Mouse (Mus musculus): ENCODE data around the gene Olfr700. TPM values are rescaled to one million over a fixed set of nuclear protein-coding genes. Genes with fewer than 3 reads are reported as not detected.
"Not testable (repeated sequence)": the region's sequence is repeated elsewhere in the genome, so short reads cannot be mapped to it uniquely, and the experiment has no call there.

Olfr700 gene
- total RNA-seq (2021) = not detected
- long read RNA-seq, experiment 1 = 0 reads
- long read RNA-seq, experiment 2 = 0 reads

GRCm38 (mm10) chr7:106808734-106809133 is at the start of gene Olfr700:
Gene Olfr700 (minus strand): TSS chr7:106808834.
- no peak for DNase-seq

- DNase-seq = no peak
Measured at GRCm38 (mm10) chr7:106843060-106843459, 34.4 kb upstream of the Olfr700 start, which contains the start of gene Olfr703. Gene Olfr703 (plus strand): TSS chr7:106843360.

DNA sequence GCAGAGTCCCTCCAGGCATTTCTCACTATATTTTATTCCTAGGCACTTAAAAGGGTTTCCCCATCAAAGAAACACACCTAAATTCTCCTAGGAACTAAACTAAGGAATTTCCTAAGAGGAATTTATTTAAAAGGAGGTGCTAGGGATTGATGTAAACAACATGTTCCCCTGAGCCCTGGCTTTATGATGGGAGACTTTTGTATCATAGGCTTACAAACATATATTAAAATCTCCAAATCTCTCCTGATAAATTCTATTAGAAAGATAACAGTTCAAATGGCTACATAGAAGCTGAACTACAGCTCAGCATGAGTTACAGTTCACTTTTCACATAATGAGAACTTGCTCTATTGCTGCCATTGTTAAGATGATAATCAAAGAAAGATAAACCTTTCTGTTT is 25.2 kb upstream of the Olfr700 start, which contains the start of gene Olfr702:
Gene Olfr702 (minus strand): TSS at position 101 of the 400 bp plus-strand sequence.
- DNase-seq = no peak

DNA sequence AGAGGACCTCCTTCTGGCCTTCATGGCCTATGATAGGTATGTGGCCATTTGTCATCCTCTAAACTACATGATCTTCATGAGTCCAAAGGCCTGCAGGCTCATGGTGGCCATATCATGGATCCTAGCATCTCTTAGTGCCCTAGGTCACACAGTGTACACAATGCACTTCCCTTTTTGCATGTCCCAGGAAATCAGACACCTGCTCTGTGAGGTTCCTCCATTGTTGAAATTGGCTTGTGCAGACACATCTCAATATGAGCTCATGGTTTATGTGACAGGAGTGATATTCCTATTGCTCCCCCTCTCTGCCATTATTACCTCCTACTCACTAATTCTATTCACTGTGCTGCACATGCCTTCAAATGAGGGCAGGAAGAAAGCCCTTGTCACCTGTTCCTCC is 9.8 kb upstream of the Olfr700 start:
- no peak for DNase-seq

GRCm38 (mm10) chr7:106815775-106816174 is 7.1 kb upstream of the Olfr700 start:
- no peak for DNase-seq

- no peak for DNase-seq
Measured at GRCm38 (mm10) chr7:106813829-106814228, 5.2 kb upstream of the Olfr700 start, which contains the start of gene Olfr701. Gene Olfr701 (plus strand): TSS chr7:106814129.

DNA sequence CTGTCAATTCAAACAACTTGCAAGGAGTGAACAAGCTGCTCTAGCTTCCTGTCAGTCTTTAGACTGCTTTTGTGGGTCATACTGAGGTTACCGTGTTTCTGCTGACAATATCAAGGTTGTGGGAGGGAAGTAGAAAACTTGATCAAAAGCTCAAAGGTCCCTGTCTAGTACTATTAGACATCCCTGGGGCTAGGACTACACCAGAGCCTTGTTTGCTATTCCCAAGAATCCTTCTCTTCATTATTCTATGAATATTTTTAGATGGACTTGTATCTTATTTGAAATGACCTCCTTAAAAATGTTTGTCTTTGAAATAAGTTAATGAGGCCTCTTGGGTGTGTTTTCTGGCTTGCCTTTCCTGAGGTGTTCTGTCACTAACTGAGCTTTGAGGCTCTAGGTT is 15.5 kb downstream of the Olfr700 start, which contains the start of gene Olfr699:
Gene Olfr699 (minus strand): TSS at position 101 of the 400 bp plus-strand sequence.
- DNase-seq = no peak

DNA sequence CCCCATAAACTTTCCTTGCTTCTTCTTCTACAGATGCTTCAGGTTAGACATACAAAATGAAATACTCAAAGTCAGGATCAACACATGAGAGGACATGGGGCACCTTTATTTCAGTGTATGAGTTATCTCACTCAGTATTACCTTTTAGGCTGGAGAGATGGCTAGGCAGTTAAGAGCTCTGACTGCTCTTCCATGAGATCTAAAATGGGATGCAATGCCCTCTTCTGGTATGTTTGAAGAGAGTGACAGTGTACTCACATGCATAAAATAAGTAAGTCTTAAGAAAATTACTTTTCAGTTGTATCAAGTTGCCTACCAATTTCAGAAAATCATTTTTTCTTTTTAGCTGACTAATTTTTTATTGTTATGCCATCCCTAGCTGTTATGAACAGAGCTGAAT is 20.3 kb downstream of the Olfr700 start:
- DNase-seq = no peak

DNA sequence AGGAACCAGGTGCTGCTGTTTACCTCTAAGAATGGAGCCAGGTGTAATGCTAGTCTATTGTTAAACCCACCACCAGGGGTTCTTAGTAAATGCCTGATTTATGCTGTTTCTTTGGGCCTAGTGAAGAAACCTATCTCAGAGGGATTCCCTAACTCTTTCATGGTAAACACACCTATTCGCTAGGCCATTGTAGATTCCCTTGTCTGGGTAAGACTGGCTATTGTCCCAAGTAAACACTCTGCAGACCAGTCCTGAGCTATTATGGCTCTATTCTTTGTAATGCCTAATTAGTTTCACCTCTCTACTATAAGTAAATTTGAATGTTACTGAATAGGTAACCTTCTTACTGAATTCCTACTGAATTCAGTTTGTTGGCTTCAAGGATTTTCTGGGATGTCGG is 47.6 kb downstream of the Olfr700 start:
- DNase-seq = not testable (repeated sequence)

- DNase-seq = no peak
Measured at GRCm38 (mm10) chr7:106758800-106759199, 49.8 kb downstream of the Olfr700 start.

Other genes starting within 250 kb of the Olfr700 start
- not detected for gene Olfr693, start 128.2 kb downstream of the Olfr700 start, total RNA-seq (2021)
- gene Olfr694, start 117.0 kb downstream of the Olfr700 start, total RNA-seq (2021) = not detected
- not detected for gene Olfr695, start 92.4 kb downstream of the Olfr700 start, total RNA-seq (2021)
- not detected for gene Olfr697, start 66.4 kb downstream of the Olfr700 start, total RNA-seq (2021)
- not detected for gene Olfr698, start 53.4 kb downstream of the Olfr700 start, total RNA-seq (2021)
- not detected for gene Olfr699, start 15.6 kb downstream of the Olfr700 start, total RNA-seq (2021)
- not detected for gene Olfr701, start 5.3 kb upstream of the Olfr700 start, total RNA-seq (2021)
- gene Olfr702, start 25.1 kb upstream of the Olfr700 start, total RNA-seq (2021) = not detected
- gene Olfr703, start 34.5 kb upstream of the Olfr700 start, total RNA-seq (2021) = not detected
- not detected for gene Olfr704, start 54.4 kb upstream of the Olfr700 start, total RNA-seq (2021)
- not detected for gene Olfr705, start 68.1 kb upstream of the Olfr700 start, total RNA-seq (2021)
- not detected for gene Olfr706, start 79.3 kb upstream of the Olfr700 start, total RNA-seq (2021)
- not detected for gene Olfr707, start 92.4 kb upstream of the Olfr700 start, total RNA-seq (2021)
- gene Olfr1532-ps1, start 99.2 kb upstream of the Olfr700 start, total RNA-seq (2021) = not detected
- not detected for gene Olfr709-ps1, start 123.4 kb upstream of the Olfr700 start, total RNA-seq (2021)
- not detected for gene Olfr710, start 139.5 kb upstream of the Olfr700 start, total RNA-seq (2021)
- gene Olfr6, start 155.1 kb upstream of the Olfr700 start, total RNA-seq (2021) = not detected
- not detected for gene Olfr711, start 166.6 kb upstream of the Olfr700 start, total RNA-seq (2021)
- not detected for gene Olfr2, start 197.2 kb upstream of the Olfr700 start, total RNA-seq (2021)
- gene Olfr713, start 222.3 kb upstream of the Olfr700 start, total RNA-seq (2021) = not detected